Mouse (Mus musculus) erythroblast, embryonic 14.5 days (primary cell): ENCODE data around the gene Hfe2. TPM values are rescaled to one million over a fixed set of nuclear protein-coding genes. Genes with fewer than 3 reads are reported as not detected.
A peak's percentile ranks its signal among the peaks of the same experiment; 100 is the strongest.

ENCODE experiments used
- H3K27me3 ChIP-seq: 2 replicates; pipeline ENCODE4 v1.6.1; 2012; ENCODE audit warnings: inconsistent platforms; ENCODE audit not compliant: control insufficient read depth
- H3K36me3 ChIP-seq: 2 replicates; pipeline ENCODE4 v1.6.1; 2012; ENCODE audit warnings: mild to moderate bottlenecking, inconsistent platforms; ENCODE audit not compliant: control insufficient read depth
- H3K4me1 ChIP-seq: 2 replicates; pipeline ENCODE4 v1.6.1; 2012; ENCODE audit warnings: inconsistent platforms; ENCODE audit not compliant: control insufficient read depth
- H3K4me3 ChIP-seq: replicated peaks from 2 replicates; pipeline ENCODE3; 2012; ENCODE audit warnings: moderate library complexity, mild to moderate bottlenecking, inconsistent platforms
- H3K9me3 ChIP-seq: 2 replicates; pipeline ENCODE4 v1.6.1; 2012; ENCODE audit warnings: low read length, inconsistent platforms, mixed read lengths; ENCODE audit not compliant: control insufficient read depth
- GATA1 ChIP-seq: IDR thresholded peaks from 2 replicates; pipeline ENCODE4 v1.6.1; 2012; ENCODE audit warnings: low read length, inconsistent platforms, mixed read lengths
- TAL1 ChIP-seq: IDR thresholded peaks from 3 replicates; pipeline ENCODE4 v1.6.1; 2012; ENCODE audit warnings: low read length, inconsistent platforms, mixed read lengths
- polyA plus RNA-seq: library from polyadenylated mRNA; stranded (reverse); fragments of >175 nt; gene quantifications from 2 replicates; pipeline ENCODE4 v1.2.3, GENCODE M21; 2012

Hfe2 gene
- polyA plus RNA-seq, 1 experiment: not detected

- peaks cover 4% of the 10 kb centered on the region for H3K36me3 ChIP-seq
- H3K4me3 ChIP-seq: no peak overlapping the region
- H3K4me1 ChIP-seq: peaks cover 32% of the 10 kb centered on the region
- peaks cover 3% of the 10 kb centered on the region; the same call in 1 of the 2 replicates for H3K27me3 ChIP-seq
- H3K9me3 ChIP-seq: no peaks in the 10 kb centered on the region
- TF ChIP-seq GATA1 (no peak), TAL1 (no peak)
Observed at GRCm38 (mm10) chr3:96575272-96575984, 50.5 kb downstream of the Hfe2 start.

DNA sequence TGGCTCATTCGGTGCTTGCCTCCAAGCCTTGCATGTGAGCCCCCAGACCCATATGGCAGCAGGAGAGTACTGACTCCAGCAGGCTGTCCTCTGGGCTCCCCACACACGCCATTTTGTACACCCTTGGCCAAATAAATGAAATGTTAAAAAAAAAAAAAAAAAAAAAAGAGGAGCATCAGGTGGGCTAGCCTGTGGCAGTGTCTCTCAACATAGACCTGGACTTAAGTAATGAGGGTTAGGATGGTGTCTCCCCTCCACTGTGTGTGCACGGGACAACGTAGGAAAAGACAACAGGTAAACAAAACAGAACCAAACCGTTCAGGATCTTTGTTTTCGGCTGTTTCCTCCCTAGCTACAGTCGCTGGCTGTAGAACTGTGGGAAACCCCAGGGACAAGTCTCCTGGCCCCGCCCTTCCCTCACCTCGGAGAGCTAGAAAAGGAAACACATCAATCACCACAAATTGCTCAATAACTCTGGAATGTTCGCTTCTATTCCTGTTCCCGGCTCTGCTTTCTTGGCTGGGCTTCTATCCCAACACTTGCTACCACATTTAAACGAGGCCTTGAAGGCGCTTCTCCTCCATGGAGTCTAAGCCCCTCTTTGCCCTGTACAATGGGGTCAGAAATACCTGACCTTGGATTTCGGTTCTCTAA, 51.2 kb downstream of the Hfe2 start:
- no peaks in the 10 kb centered on the region for H3K9me3 ChIP-seq
- peaks cover 4% of the 10 kb centered on the region for H3K36me3 ChIP-seq
- H3K27me3 ChIP-seq: peaks cover 3% of the 10 kb centered on the region; the same call in 1 of the 2 replicates
- peaks cover 38% of the 10 kb centered on the region for H3K4me1 ChIP-seq
- H3K4me3 ChIP-seq: peak overlapping the region; percentile 54
- TF ChIP-seq GATA1 (no peak), TAL1 (no peak)

DNA sequence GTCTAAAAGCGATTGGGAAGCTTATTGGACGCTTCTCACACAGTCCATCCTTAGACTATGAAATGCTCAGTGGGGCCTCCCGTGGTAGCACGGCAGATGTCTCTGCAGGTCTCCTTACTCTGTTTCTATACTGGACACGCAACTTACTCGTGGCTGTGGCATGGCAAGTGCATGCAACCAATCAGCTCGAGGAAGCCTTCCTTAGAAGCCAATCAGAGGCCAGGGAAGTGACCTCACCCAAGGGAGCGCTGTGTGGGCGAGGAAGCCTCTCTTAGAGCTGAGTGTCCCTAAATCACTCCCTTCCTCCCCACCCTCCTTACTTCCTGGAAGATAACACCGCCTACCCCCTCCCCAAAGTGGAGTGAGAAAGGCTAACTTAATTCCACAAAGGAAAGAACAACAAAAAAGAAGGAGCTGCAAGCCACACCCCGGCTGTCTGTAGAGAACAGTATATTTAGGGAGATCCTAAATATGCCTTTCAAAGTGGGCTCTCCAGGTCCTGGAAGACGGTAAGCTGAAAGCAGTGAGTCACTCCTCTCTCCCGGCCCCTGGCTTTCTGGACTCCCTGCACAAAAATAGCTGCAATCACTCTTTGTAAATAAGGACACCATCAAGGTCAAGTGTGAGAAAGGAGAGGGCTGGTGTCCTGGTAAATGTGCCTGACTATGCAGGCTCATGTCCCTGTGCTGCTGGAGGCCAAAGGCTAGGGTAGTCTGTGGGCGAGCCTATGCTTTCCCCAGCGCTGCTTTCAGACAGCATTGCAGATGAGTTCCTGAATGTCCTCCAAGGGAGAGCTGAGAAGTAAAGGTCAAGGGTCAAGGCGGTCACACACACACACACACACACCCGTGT, 51.9 kb downstream of the Hfe2 start, which contains the start of gene Gm16253:
Gene Gm16253, plus strand, starts transcription at position 295 of the 852 bp plus-strand sequence.
- Histone ChIP-seq H3K4me3 (peak within 1 kb of the TSS; percentile 54), H3K4me1 (peaks cover 41% of the 10 kb centered on the region), H3K27me3 (peaks cover 3% of the 10 kb centered on the region; the same call in 1 of the 2 replicates), H3K9me3 (no peaks in the 10 kb centered on the region), H3K36me3 (peaks cover 4% of the 10 kb centered on the region)
- TF ChIP-seq GATA1: no peak

- Histone ChIP-seq H3K36me3 (peaks cover 4% of the 10 kb centered on the region), H3K4me3 (no peak overlapping the region), H3K9me3 (no peaks in the 10 kb centered on the region), H3K27me3 (peaks cover 3% of the 10 kb centered on the region; the same call in 1 of the 2 replicates), H3K4me1 (peaks cover 41% of the 10 kb centered on the region)
- TF ChIP-seq GATA1: no peak
- TF ChIP-seq TAL1: no peak
Observed at GRCm38 (mm10) chr3:96577566-96577965, 52.6 kb downstream of the Hfe2 start.

Other genes with a start within 250 kb of the Hfe2 start
- gene Fcgr1, start 231.2 kb upstream of the Hfe2 start, polyA plus RNA-seq: not detected in 2 replicates
- gene BC107364, start 72.9 kb upstream of the Hfe2 start, polyA plus RNA-seq: not detected in 2 replicates
- 0.76 and 1.4 TPM in 2 replicates for gene Txnip, start 32.8 kb downstream of the Hfe2 start, polyA plus RNA-seq
- not detected in 2 replicates for gene Gm16253, start 51.8 kb downstream of the Hfe2 start, polyA plus RNA-seq
- gene Polr3gl, start 69.0 kb downstream of the Hfe2 start, polyA plus RNA-seq: 1.1 TPM in 2 replicates
- gene Ankrd34a, start 71.5 kb downstream of the Hfe2 start, polyA plus RNA-seq: not detected in 2 replicates
- gene Lix1l, start 76.0 kb downstream of the Hfe2 start, polyA plus RNA-seq: 0.01 TPM in 1 of 2 replicates, not detected in the other
- 14.3 and 18.4 TPM in 2 replicates for gene Rbm8a, start 104.8 kb downstream of the Hfe2 start, polyA plus RNA-seq
- 0.04 and 0.24 TPM in 2 replicates for gene Pex11b, start 110.2 kb downstream of the Hfe2 start, polyA plus RNA-seq
- 0.01 TPM in 1 of 2 replicates, not detected in the other for gene Gm42957, start 110.3 kb downstream of the Hfe2 start, polyA plus RNA-seq
- not detected in 2 replicates for gene Itga10, start 120.4 kb downstream of the Hfe2 start, polyA plus RNA-seq
- 0.02 TPM in 1 of 2 replicates, not detected in the other for gene Ankrd35, start 145.0 kb downstream of the Hfe2 start, polyA plus RNA-seq
- gene Pias3, start 171.2 kb downstream of the Hfe2 start, polyA plus RNA-seq: 0.52 and 0.75 TPM in 2 replicates
- 0.05 and 0.06 TPM in 2 replicates for gene Nudt17, start 183.4 kb downstream of the Hfe2 start, polyA plus RNA-seq
- gene Polr3c, start 202.5 kb downstream of the Hfe2 start, polyA plus RNA-seq: 1.2 TPM in 2 replicates
- 0.76 and 0.98 TPM in 2 replicates for gene Rnf115, start 202.5 kb downstream of the Hfe2 start, polyA plus RNA-seq